Mouse (Mus musculus) E14TG2a.4 (cell line): ENCODE data around the gene Dgkg.

ENCODE experiments used
- CTCF ChIP-seq: conservative IDR thresholded peaks from 2 replicates; pipeline ENCODE4 v1.5.1; 2014; ENCODE audit warnings: low read length
- NANOG ChIP-seq: IDR thresholded peaks from 2 replicates; pipeline ENCODE4 v1.6.1; 2014; ENCODE audit warnings: borderline replicate concordance, low read length, mixed read lengths
- POU5F1 ChIP-seq: IDR thresholded peaks from 2 replicates; pipeline ENCODE4 v1.6.1; 2014; ENCODE audit warnings: low read length, borderline replicate concordance

GRCm38 (mm10) chr16:22655812-22656211, 1.2 kb downstream of the Dgkg start:
- TF ChIP-seq CTCF (no peak), POU5F1 (no peak), NANOG (no peak)
